Mouse (Mus musculus) heart, embryonic 11.5 days (tissue): ENCODE measurements around the gene Ugt1a10. TPM values are rescaled to one million over a fixed set of nuclear protein-coding genes. Genes with fewer than 3 reads are reported as not detected.

ENCODE experiments used
- ATAC-seq: fragments of 200-750 bp; cut with Nextera tagmentation; replicated peaks from 2 replicates; pipeline ENCODE4 v1.8.0; 2017; ENCODE audit warnings: moderate library complexity; ENCODE audit not compliant: insufficient number of reproducible peaks, low FRiP score, low TSS enrichment
- H3K27ac ChIP-seq: fragments of 300-500 bp; sonication (generic); 2 replicates; pipeline ENCODE4 v1.5.1; 2014; ENCODE audit warnings: mild to moderate bottlenecking, low read depth, low read length
- H3K27me3 ChIP-seq: fragments of 300-500 bp; sonication (generic); 2 replicates; pipeline ENCODE4 v1.6.1; 2014; ENCODE audit warnings: mild to moderate bottlenecking, low read length, mixed read lengths; ENCODE audit not compliant: control insufficient read depth, insufficient read depth
- H3K36me3 ChIP-seq: fragments of 300-500 bp; sonication (generic); 2 replicates; pipeline ENCODE4 v1.6.1; 2014; ENCODE audit warnings: mild to moderate bottlenecking, low read length, moderate library complexity, mixed read lengths; ENCODE audit not compliant: control insufficient read depth, insufficient read depth
- H3K4me1 ChIP-seq: fragments of 300-500 bp; sonication (generic); 2 replicates; pipeline ENCODE4 v1.6.1; 2014; ENCODE audit warnings: low read length; ENCODE audit not compliant: control insufficient read depth, insufficient read depth
- H3K4me2 ChIP-seq: fragments of 300-500 bp; sonication (generic); 2 replicates; pipeline ENCODE4 v1.6.1; 2014; ENCODE audit warnings: mild to moderate bottlenecking, moderate library complexity
- H3K4me3 ChIP-seq: fragments of 300-500 bp; sonication (generic); 2 replicates; pipeline ENCODE4 v1.5.1; 2014; ENCODE audit warnings: low read depth, low read length
- H3K9ac ChIP-seq: fragments of 300-500 bp; sonication (generic); 2 replicates; pipeline ENCODE4 v1.6.1; 2014; ENCODE audit warnings: mild to moderate bottlenecking, low read depth, low read length, moderate library complexity
- H3K9me3 ChIP-seq: fragments of 300-500 bp; sonication (generic); replicated peaks from 2 replicates; pipeline ENCODE4 v1.6.1; 2016; ENCODE audit warnings: low read length; ENCODE audit not compliant: control insufficient read depth
- WGBS: fragments of 180-500 bp; shearing (Covaris S2); extraction: QIAGEN DNeasy Blood & Tissue Kit; methylation state at CpG from one replicate; pipeline ENCODE4 v1.1.7; 2014; ENCODE audit not compliant: insufficient replicate concordance; 5-methylcytosine and 5-hydroxymethylcytosine counted together
- polyA plus RNA-seq: library from polyadenylated mRNA; unstranded; fragments of >200 nt; fragmentation: Nextera tagmentation; extraction: Ambion mirVana; gene quantifications from 2 replicates; pipeline ENCODE4 v1.2.1, GENCODE M21; 2014

Ugt1a10 gene
- polyA plus RNA-seq, 1 experiment from 2014 or later = not detected

- H3K4me2 ChIP-seq = no peak overlapping the region
- peaks cover 96% of the 10 kb centered on the region for H3K9me3 ChIP-seq
- H3K36me3 ChIP-seq = no peaks in the 10 kb centered on the region
- H3K27me3 ChIP-seq = no peaks in the 10 kb centered on the region
- H3K4me1 ChIP-seq = no peaks in the 10 kb centered on the region
- no peak overlapping the region for H3K9ac ChIP-seq
- no peak for ATAC-seq
- H3K27ac ChIP-seq = no peak overlapping the region
- WGBS = 60% methylated on average over 7 of the region's 7 CpGs
- no peak overlapping the region for H3K4me3 ChIP-seq
Observed at GRCm38 (mm10) chr1:88231803-88232499, 176.8 kb downstream of the Ugt1a10 start.

- WGBS = 51% methylated on average over 3 of the region's 3 CpGs
- no peak for ATAC-seq
- Histone ChIP-seq H3K9me3 (peaks cover 97% of the 10 kb centered on the region), H3K27ac (no peak overlapping the region), H3K9ac (no peak overlapping the region), H3K4me3 (no peak overlapping the region), H3K27me3 (no peaks in the 10 kb centered on the region), H3K4me1 (no peaks in the 10 kb centered on the region), H3K4me2 (no peak overlapping the region), H3K36me3 (no peaks in the 10 kb centered on the region)
Observed at GRCm38 (mm10) chr1:88232664-88233380, 177.6 kb downstream of the Ugt1a10 start.

GRCm38 (mm10) chr1:88233421-88234247 lies 178.4 kb downstream of the Ugt1a10 start:
- Histone ChIP-seq H3K36me3 (no peaks in the 10 kb centered on the region), H3K9ac (no peak overlapping the region), H3K9me3 (peaks cover 97% of the 10 kb centered on the region), H3K27me3 (no peaks in the 10 kb centered on the region), H3K4me2 (no peak overlapping the region), H3K27ac (no peak overlapping the region), H3K4me3 (no peak overlapping the region), H3K4me1 (no peaks in the 10 kb centered on the region)
- 66% methylated on average over 14 of the region's 14 CpGs for WGBS
- no peak for ATAC-seq

- Histone ChIP-seq H3K27ac (no peak overlapping the region), H3K9me3 (peaks cover 97% of the 10 kb centered on the region), H3K36me3 (no peaks in the 10 kb centered on the region), H3K27me3 (no peaks in the 10 kb centered on the region), H3K4me3 (no peak overlapping the region), H3K4me1 (no peaks in the 10 kb centered on the region), H3K4me2 (no peak overlapping the region), H3K9ac (no peak overlapping the region)
- no peak for ATAC-seq
- WGBS = 62% methylated on average over 4 of the region's 4 CpGs
Observed at GRCm38 (mm10) chr1:88234248-88234610, 179.0 kb downstream of the Ugt1a10 start.

GRCm38 (mm10) chr1:88234646-88235045 lies 179.5 kb downstream of the Ugt1a10 start:
- Histone ChIP-seq H3K27me3 (no peaks in the 10 kb centered on the region), H3K9ac (no peak overlapping the region), H3K4me3 (no peak overlapping the region), H3K9me3 (peaks cover 97% of the 10 kb centered on the region), H3K36me3 (no peaks in the 10 kb centered on the region), H3K27ac (no peak overlapping the region), H3K4me2 (no peak overlapping the region), H3K4me1 (no peaks in the 10 kb centered on the region)
- ATAC-seq = no peak
- WGBS = 41% methylated on average over 5 of the region's 5 CpGs

GRCm38 (mm10) chr1:88235046-88235893 lies 180.1 kb downstream of the Ugt1a10 start:
- no peak overlapping the region for H3K4me2 ChIP-seq
- no peaks in the 10 kb centered on the region for H3K36me3 ChIP-seq
- ATAC-seq = no peak
- no peaks in the 10 kb centered on the region for H3K27me3 ChIP-seq
- WGBS = 58% methylated on average over 11 of the region's 11 CpGs
- no peaks in the 10 kb centered on the region for H3K4me1 ChIP-seq
- H3K4me3 ChIP-seq = no peak overlapping the region
- H3K9me3 ChIP-seq = peaks cover 97% of the 10 kb centered on the region
- H3K9ac ChIP-seq = no peak overlapping the region
- H3K27ac ChIP-seq = no peak overlapping the region

GRCm38 (mm10) chr1:88235894-88236415 lies 180.8 kb downstream of the Ugt1a10 start:
- H3K27ac ChIP-seq = no peak overlapping the region
- 55% methylated on average over 4 of the region's 4 CpGs for WGBS
- no peak for ATAC-seq
- H3K9me3 ChIP-seq = peaks cover 97% of the 10 kb centered on the region
- no peak overlapping the region for H3K4me3 ChIP-seq
- no peaks in the 10 kb centered on the region for H3K36me3 ChIP-seq
- H3K27me3 ChIP-seq = no peaks in the 10 kb centered on the region
- no peak overlapping the region for H3K9ac ChIP-seq
- H3K4me1 ChIP-seq = no peaks in the 10 kb centered on the region
- no peak overlapping the region for H3K4me2 ChIP-seq

- H3K9me3 ChIP-seq = peaks cover 91% of the 10 kb centered on the region
- no peak overlapping the region for H3K27ac ChIP-seq
- WGBS = 69% methylated on average over 5 of the region's 5 CpGs
- H3K4me2 ChIP-seq = no peak overlapping the region
- no peak overlapping the region for H3K4me3 ChIP-seq
- H3K9ac ChIP-seq = no peak overlapping the region
- ATAC-seq = no peak
- no peaks in the 10 kb centered on the region for H3K4me1 ChIP-seq
- no peaks in the 10 kb centered on the region for H3K27me3 ChIP-seq
- H3K36me3 ChIP-seq = no peaks in the 10 kb centered on the region
Observed at GRCm38 (mm10) chr1:88237311-88237710, 182.1 kb downstream of the Ugt1a10 start.
